Mouse (Mus musculus) layer of hippocampus, postnatal 25 days (tissue): ENCODE results near the gene Prdx5. TPM values are rescaled to one million over a fixed set of nuclear protein-coding genes. Genes with fewer than 3 reads are reported as not detected.

ENCODE experiments used
- DNase-seq, 2 experiments: peaks; one replicate each; pipeline ENCODE4 v3.0.0; 2022; ENCODE audit warnings: mixed read lengths in 2 of 2, low spot score in 1 of 2; ENCODE audit errors: extremely low spot score in 1 of 2
- total RNA-seq, 2 experiments: library from RNA; stranded (reverse); gene quantifications; 2 replicates each; pipeline ENCODE4 v1.2.3; 2021

Gene Prdx5
- 100 to 1,000 TPM; 384 to 436 TPM for total RNA-seq

DNA sequence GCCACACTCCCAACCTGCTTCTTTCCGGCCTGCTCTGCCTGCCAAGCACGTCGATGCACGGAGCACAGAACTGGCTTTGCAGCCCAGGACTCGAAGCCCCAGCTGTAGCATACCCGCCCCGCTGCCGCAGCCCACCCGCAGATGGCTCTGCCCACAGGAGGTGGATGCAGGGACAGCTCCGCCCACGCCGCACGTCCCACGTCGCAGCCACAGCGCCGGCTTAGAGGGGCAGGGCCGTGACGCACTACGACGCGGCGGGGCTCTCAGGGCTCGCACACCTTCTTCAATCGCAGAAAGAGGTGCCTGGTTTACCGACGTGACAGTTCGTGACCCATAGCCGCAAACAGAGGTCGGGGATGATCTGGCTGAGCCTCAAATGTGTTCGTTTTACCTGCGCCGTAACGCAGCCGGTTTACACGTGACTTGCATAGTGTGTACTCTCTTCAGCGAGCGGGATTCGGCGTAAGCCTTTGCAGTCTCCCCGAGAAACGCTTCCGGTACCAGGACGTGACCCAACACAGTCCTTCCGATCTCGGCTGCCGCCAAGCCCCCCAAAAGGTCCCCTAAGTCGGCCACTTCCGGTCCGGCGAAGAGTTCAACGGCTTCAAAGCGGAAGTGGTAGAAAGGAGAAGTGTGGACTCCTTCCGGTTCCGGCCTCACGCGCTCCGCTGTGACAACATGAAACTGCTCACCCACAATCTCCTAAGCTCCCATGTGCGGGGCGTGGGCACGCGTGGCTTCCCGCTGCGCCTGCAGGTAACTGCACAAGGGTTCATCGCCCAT lies at the start of gene Prdx5, which contains the start of gene Trmt112:
Gene Prdx5, minus strand, starts transcription at position 600 of the 783 bp plus-strand sequence.
Gene Trmt112, plus strand, starts transcription at position 192 of the 783 bp plus-strand sequence.
- DNase-seq = peak; percentile 82 to 87

DNA sequence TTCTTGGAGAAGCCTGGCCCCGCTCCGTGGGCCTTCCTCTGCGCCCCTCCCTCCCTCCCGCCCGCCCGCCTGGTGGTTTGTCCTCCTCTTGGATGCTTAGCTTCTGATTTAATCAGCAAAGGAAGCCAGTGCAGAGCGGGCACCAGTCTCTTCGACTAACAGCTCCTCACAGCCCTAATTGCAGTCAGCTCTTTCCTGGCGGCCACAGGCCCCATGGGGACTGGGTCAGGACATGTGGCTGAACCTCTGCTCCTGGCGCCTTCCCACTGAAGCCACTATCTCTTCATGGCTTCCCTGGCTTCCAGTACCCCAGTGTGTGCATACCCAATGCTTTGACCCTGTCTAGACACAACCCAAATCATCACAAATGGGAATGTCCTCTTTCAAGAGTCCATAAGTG lies 46.6 kb upstream of the Prdx5 start:
- DNase-seq = no peak

DNA sequence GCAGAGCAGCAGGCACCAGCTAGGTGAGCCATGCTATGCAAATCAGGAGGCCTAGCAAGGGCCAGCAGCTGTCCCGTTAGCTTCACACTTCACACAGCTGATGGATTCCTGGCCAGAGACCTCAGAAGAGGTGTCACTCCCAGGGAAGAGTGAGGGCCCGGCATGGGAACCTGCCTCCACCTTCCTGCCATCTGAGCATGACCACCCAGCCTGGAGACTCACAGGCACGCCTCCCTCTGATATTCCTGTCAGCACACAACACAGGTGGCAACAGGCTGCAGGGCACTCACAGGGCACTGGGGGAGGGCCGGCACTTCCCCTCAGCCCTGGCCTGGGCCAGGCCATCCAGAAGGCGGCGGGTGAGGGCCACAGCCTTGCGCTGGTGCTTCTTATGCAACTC lies 45.5 kb upstream of the Prdx5 start:
- DNase-seq = no peak

DNA sequence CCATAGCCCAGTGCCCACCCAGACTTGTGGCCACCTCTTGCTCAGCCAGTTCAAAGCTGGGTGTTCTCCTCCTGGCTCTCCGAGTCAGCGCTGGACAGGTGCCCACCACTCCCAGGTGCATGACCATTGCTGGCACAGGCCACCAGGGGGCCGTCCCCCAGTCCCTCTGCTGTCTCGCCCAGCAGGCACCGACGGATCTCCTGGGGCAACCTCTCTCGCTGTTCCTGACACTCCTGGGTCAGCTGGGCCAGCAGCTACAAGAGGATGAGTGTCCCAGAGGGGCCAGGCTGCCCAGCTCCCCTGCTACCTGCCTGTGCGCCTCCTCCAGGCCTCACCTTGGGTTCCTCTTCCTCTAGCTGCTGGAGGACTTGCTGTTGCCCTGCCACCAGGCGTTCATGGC lies 44.1 kb upstream of the Prdx5 start:
- no peak for DNase-seq

DNA sequence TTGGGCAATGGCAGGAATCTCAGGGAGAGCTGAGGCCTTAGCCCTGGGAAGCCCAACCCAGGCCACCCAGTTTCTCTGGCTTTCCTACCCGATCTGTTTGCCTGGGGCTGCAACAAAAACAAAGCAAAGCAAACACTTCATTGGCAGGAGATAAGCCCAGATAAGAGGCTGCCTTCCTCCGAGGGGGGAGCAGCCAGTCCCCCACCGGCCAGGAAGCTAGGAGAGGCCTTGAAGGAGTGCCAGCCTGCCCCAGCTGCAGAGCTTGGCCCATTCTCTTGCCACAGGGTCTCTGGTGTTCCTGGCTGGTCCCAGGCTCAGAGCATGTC lies 42.8 kb upstream of the Prdx5 start:
- DNase-seq = no peak

DNA sequence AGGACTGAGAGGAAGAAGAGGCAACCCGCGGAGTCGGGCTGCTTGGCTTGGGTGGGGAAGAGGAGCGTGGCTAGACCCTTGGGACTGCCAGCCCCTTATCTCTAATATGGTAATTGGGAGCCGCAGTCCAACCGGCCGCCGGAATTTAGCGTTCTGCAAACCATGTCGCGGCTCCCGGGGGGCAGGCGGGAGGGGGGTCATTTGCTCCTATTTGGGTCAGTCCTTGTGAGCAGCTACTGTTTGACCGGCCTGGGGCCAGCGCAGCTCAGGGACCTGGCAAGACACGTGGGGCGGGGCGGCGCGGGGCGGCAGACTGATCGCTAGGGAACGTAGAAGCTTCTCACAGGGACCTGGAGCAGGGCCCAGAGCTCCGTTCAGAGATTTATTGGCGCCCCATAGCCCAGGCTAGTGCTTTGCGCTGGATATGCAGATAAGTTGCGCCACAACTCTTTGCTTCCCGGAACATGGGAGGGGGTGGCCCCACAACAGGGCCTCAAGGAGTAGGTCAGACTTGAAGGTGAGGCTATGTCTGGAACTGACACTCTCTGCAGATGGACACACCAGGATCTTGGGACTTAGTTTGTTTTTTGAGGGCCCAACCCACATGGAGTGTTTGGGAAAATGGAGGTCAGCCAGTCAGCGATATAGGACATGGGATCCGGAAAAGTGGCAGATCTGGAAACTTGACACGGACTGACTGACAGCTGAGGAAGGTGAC lies 42.2 kb upstream of the Prdx5 start:
- DNase-seq = peak; percentile 58 to 60

DNA sequence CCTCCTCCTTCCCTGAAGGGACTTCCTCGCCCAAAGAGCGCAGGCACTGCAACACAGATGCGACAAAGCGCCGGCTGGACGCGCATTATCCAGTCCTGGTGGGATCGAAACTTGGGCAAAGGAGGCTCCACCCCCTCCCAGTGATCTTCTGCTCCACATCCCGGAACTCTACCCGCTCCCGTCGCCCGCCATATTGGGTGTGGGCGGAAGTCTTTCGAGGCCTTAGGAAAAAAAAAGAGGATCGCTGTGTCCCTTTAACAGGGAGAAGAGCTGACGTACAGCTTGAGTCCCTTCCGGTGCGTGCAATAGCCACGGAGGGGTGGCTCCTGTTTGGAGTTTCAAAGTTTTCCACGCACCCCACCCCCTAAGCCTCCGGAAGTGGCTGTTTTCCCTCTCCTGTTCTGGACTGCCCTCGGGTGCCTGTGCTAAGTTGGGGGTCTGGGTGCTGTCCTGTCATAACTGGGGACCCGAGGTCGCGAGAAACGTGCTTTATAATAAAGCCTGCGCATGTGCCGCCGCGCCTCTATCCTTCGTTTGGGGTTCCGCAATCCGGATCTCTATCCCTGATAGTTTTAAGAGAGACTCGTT lies 41.6 kb upstream of the Prdx5 start:
- peak; percentile 79 to 85 for DNase-seq

DNA sequence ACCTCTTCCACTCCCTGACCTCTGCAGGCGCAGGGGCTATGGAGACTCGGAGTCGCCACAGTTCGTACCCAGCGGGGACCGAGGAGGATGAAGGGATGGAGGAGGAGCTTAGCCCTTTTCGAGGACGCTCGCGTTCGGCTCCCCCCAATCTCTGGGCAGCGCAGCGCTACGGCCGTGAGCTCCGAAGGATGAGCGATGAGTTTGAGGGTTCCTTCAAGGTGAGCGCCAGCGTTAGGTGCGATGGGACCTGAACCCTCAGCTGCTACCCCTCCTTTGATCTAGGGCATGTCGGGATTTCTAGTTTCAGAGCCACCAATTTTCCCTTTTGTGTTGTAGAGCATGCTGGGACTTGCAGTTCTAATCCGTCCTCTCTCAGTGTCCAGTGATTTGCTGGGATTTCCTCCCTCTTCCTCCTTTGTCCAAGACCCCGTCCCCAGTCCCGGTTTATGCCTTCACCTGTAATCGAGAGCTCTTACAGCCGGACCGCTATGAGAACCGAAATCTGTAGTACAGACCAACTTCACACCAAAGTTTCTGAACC lies 40.8 kb upstream of the Prdx5 start:
- peak; percentile 51 to 52 for DNase-seq

DNA sequence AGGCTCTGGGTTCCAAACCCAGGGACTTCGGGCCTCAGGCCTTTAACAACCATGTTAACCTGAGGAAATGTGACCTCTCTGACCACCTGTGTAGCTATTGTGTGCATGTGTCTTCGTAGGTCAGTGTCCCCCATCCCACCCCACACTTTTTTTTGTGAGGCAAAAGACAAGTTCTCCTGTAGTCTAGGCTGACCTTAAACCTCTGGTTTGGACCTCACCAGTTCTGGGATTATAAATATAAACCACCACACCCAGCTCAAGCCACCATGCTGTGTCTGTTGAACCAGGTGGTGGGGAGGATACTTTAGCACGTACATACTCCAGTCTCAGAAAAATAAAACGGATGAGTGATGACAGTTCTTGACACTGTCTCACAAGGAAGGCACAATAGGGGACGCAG lies 40.0 kb upstream of the Prdx5 start:
- DNase-seq = no peak

DNA sequence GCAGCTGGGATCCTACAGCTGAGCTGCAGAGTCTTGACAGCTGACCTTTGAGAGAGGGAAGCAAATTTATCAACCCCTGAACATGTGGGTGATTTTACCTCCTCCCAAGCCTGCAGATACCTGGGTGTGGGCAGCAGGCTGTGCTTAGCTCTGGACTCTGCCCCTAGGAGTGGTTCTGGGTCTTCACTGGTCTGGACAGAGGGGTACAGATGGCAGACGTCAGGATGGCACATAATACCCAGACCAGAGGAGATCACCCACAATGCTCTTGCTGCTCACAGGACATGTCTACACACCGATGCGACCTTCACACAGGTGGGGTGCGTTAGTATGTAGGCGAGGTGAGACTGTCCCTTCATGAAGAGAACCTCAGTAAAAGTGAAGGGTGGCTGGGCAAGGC lies 39.6 kb upstream of the Prdx5 start:
- DNase-seq = no peak

DNA sequence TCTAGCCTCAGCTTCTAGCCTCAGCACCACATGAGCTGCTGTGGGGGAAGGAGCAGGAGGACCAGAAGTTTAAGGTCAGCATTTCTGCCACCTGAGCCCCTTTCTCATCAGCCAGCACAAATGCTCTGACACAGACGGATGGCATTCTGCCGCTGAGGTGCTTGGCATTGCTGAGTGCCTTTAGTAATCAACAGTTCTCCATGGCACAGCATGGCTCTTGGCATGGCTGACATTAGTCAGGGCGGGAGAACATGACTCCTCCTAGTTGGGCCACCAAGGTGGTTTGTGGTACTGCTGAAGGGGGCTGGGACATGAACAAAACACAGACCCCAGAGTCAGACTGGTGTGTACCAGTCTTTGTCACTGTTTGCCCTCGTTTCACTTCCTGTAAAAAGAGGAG lies 38.3 kb upstream of the Prdx5 start:
- no peak for DNase-seq

DNA sequence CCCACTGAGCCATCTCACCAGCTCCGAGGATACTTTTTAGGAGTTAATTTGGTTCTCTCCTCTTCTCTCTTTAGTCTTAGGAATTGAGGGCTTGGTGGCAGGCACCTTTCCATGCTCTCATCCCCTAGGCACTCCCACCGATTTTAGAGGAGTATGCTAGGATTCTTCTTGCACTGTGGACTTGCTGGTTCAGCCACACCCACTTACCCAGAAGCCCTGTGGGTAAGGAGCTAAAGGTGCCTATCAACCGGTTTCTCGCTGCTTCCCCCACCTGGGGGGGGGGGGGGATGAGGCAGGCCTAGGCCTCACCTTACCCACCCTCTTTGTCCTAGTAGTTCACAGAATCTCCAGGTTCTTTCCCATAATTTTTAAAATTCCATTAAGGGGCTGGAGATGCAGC lies 37.8 kb upstream of the Prdx5 start:
- DNase-seq = no peak

DNA sequence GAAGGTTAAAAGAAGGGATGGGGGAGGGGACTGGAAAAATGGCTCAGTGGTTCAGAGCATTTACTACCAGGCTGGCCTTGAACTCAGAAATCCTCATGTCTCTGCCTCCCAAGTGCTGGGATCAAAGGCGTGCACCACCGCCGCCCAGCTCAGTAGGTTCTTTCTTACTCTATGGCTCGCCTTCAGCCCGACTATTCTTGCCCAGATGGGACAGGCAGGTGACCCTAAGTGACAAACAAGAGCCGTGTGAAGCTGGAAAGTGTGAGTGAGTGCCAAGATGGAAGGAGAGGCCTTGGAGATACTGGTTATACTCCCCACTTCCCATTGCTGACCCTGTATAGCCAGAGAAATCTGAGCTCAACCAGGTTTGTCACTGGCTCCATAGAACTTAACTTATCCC lies 33.8 kb upstream of the Prdx5 start:
- no peak for DNase-seq

DNA sequence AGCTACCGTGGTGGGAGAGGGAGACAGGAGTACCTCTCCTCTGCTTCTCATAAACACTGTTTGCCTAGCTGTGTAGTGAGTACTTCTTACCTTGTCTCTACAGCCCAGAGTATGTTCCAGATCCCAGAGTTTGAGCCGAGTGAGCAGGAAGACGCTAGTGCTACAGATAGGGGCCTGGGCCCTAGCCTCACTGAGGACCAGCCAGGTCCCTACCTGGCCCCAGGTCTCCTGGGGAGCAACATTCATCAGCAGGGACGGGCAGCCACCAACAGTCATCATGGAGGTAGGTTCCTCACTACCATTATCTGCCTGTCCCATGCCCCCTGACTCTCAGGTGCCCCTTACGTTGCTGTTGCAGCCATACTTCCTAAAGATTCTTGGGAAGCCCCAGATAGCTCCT lies 32.9 kb upstream of the Prdx5 start:
- DNase-seq = no peak

DNA sequence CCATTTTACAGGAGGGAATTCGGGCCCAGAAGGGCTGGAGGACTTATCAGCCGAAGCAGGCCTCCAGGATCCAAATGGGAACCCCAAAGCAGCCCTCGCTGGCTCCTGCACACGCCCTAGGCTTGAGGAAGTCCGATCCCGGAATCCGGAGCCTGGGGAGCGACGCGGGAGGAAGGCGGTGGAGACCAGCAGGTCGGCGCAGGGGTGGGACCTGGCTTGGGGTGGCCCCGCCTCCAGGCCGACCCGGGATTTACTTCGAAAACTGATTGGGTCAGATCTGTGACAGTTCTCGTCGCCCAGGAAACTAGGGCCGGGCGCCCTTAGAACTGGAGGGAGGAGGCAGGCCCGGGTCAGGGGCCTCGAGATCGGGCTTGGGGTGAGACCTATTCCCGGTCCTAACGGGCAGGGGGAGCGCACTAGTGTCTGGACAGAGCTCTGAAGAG lies 32.4 kb upstream of the Prdx5 start, which contains the start of gene Gpr137:
Gene Gpr137, minus strand, starts transcription at position 232 of the 443 bp plus-strand sequence.
- peak; percentile 73 to 90 for DNase-seq

DNA sequence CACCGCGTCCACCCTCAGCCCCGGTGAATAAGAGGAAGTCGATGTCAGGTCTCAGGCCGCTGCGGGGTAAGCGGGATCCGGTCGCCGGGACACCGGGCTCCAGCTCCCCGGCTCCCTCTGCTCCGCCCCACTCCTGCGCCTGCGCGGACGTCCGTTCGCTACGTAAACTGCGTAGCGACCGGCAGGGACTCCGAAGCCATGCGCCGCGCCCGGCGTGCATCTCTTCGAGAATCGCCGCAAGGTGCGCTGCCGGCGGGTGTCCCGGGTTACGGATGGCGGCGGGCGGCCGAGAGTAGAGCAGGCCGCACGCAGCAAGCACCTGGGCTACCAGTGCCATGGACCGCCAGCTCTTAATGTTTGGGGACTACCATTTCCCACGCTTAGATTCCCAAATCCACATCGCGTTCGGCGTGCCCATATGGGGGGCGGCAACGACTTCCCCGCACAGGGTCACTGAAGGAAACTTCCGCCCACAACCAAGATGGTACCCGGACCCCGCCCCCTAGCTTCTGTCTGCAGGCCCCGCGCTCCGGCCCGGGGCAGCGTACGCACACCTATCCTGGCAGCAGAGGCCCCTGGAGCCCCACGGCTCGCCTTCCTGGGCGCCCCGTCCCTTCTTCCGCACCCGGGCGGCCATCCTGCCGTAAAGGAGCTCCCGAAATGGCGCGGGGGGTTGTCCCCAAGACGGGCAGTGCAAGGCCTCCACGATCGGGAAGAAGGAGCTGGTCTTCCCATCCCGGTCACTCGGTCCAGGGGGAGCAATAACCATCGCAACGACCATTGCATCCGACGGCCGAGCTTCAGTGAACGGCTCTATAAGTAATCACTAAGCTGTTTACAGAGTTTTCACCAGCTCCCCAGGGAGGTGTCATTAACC lies 31.7 kb upstream of the Prdx5 start, which contains the start of gene Bad:
Gene Bad, plus strand, starts transcription at position 490 of the 877 bp plus-strand sequence.
- peak; percentile 95 to 98 for DNase-seq

DNA sequence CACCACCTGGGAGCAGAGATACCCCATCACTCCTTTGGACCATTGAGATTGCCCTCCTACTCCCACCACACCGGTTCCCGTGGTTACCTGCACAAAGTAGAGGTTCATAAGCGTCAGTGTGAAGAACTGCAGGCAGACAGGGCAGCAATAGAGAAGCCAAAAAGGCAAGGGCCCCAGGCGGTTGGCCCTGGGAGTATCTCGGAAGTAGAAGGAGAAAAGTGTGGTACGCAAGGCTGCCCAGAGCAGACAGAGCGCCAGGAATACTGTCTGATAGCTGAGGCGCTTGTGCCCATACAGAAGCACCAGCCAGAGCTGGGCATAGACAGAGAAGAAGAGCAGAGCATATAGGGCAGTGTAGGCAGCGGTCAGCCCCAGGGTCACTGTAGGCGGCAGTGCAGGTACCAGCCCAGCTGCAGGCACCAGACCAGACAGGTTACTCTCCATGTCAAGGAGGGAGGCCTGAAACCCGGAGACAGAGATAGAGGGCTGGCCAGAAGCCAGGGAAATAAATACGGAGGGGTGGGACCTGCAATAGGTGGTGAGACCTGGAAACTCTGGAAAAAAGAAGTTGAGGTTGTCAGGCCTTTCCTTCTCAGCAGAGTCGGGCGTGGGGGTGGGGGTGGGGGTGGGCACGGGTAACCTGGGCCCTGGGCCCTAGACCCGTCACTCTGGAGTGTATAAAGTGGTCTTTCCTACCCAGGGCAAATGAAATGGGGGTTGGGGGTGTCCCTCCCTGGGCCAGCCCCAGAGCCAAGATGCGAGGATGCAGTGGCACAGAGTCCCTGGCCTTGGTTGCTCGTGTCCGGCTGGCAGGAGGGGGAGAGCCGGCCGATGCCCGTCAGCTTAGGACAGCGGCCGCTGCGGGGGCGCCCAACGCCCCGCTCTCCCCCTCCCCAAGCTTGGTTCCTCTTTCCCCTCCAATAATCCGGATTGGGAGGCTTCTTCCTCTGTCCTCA lies 30.8 kb upstream of the Prdx5 start:
- DNase-seq = no peak

DNA sequence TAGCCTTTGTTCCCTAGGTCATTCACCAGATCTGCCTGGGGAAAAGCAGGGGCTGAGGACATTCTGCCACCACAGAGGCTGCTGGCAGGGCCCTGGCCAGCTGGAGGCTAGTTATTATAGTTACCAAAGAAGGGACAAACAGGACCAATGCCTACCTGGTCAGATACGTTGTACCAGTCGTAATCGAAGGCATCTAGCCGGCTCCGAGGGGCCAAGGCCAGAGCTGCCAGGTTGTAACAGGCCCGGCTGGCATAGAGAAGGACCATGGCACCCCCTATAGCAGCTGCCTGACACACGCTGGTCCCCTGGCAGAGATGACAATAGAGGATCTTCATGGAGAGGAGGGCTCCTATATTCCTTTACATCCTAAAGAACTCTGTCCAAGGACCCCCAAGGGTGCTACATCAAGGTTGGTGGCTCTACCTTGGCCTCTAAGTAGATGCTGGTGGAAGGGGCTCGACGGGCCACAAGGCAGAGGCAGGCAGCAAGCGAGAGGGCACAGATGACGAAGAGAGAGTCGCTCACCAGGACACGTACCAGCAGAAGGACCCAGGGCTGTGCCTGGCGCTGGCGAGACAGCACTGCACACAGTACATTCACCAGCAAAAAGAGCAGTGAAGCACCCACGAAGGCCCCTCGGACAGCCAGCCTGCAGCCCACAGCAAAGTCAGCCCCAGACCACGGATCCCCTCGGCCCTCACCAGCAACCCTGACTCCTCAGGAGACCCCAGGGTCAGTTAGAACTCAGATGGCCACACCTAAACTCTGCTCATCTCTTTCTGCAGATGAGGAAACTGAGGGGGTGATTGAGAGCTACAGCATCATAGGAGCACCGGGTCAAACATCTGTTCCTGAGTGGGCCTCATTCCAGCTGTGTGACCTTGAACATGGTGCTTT lies 29.4 kb upstream of the Prdx5 start:
- no peak for DNase-seq
